Mouse (Mus musculus): ENCODE results near the gene Tnrc6b. TPM values are rescaled to one million over a fixed set of nuclear protein-coding genes. Genes with fewer than 3 reads are reported as not detected.
A peak's percentile ranks its signal among the peaks of the same experiment; 100 is the strongest.

Tnrc6b gene
- total RNA-seq, 4 experiments from 2014 or later, result 93.3 to 145 (median 128) TPM

GRCm38 (mm10) chr15:80950055-80950454 lies 238.9 kb downstream of the Tnrc6b start:
- no peak for DNase-seq (ENCODE audit: low spot score in 2 of 2)

GRCm38 (mm10) chr15:80953971-80954370 lies 242.9 kb downstream of the Tnrc6b start:
- no peak for DNase-seq (ENCODE audit: low spot score in 2 of 2)

- no peak for DNase-seq (ENCODE audit: low spot score in 2 of 2)
Measured at GRCm38 (mm10) chr15:80954861-80955260, 243.7 kb downstream of the Tnrc6b start.

- no peak for DNase-seq (ENCODE audit: low spot score in 2 of 2)
Measured at GRCm38 (mm10) chr15:80955836-80956438, 244.8 kb downstream of the Tnrc6b start.

- DNase-seq (ENCODE audit: low spot score in 2 of 2), result no peak
Measured at GRCm38 (mm10) chr15:80969371-80969770, 258.3 kb downstream of the Tnrc6b start.

GRCm38 (mm10) chr15:80974311-80974710 lies 263.2 kb downstream of the Tnrc6b start:
- no peak for DNase-seq (ENCODE audit: low spot score in 2 of 2)

GRCm38 (mm10) chr15:80975666-80976065 lies 264.6 kb downstream of the Tnrc6b start:
- DNase-seq (ENCODE audit: low spot score in 2 of 2), result no peak

GRCm38 (mm10) chr15:80977620-80978334 lies 266.7 kb downstream of the Tnrc6b start, which contains the start of gene Sgsm3:
Gene Sgsm3, plus strand, starts transcription at chr15:80977765.
- DNase-seq (ENCODE audit: low spot score in 2 of 2), result peak; percentile 76 to 85

GRCm38 (mm10) chr15:80979611-80980010 lies 268.5 kb downstream of the Tnrc6b start:
- DNase-seq (ENCODE audit: low spot score in 2 of 2), result no peak

GRCm38 (mm10) chr15:80981176-80981575 lies 270.1 kb downstream of the Tnrc6b start:
- DNase-seq (ENCODE audit: low spot score in 2 of 2), result no peak

- no peak for DNase-seq (ENCODE audit: low spot score in 2 of 2)
Measured at GRCm38 (mm10) chr15:80983264-80983663, 272.2 kb downstream of the Tnrc6b start.

- no peak for DNase-seq (ENCODE audit: low spot score in 2 of 2)
Measured at GRCm38 (mm10) chr15:80988331-80988730, 277.2 kb downstream of the Tnrc6b start.

GRCm38 (mm10) chr15:80989712-80990111 lies 278.6 kb downstream of the Tnrc6b start:
- no peak for DNase-seq (ENCODE audit: low spot score in 2 of 2)

Small RNA genes within 50 kb of the gene (microRNA-seq; reads per million reads assigned to microRNA genes)
- gene Mir5113, result 6.7 to 9.1 reads per million in 2 experiments

Other genes starting within 250 kb of the Tnrc6b start
- not detected for gene Enthd1, start 146.2 kb upstream of the Tnrc6b start, total RNA-seq (2022)
- under 1 TPM; 0.07 to 0.34 (median 0.17) TPM for gene Grap2, start 138.7 kb upstream of the Tnrc6b start, total RNA-seq (2022)
- gene Fam83f, start 39.5 kb upstream of the Tnrc6b start, total RNA-seq (2022), result under 1 TPM; 0.16 to 0.32 (median 0.23) TPM
- gene Adsl, start 237.2 kb downstream of the Tnrc6b start, total RNA-seq (2022), result 10 to 100 TPM; 24.8 to 31.2 (median 28.4) TPM

All from layer of hippocampus, adult 8-10 months (tissue).